Mouse (Mus musculus) liver, embryonic 14.5 days (tissue): ENCODE measurements around the gene Fiz1.

Source experiments
- CTCF ChIP-seq: IDR thresholded peaks from 2 replicates; pipeline ENCODE4 v1.5.1; 2016; ENCODE audit warnings: antibody characterized with exemption, low read depth, control low read depth
- EP300 ChIP-seq: IDR thresholded peaks from 2 replicates; pipeline ENCODE4 v1.6.1; 2016; ENCODE audit warnings: antibody characterized with exemption, low read depth

DNA sequence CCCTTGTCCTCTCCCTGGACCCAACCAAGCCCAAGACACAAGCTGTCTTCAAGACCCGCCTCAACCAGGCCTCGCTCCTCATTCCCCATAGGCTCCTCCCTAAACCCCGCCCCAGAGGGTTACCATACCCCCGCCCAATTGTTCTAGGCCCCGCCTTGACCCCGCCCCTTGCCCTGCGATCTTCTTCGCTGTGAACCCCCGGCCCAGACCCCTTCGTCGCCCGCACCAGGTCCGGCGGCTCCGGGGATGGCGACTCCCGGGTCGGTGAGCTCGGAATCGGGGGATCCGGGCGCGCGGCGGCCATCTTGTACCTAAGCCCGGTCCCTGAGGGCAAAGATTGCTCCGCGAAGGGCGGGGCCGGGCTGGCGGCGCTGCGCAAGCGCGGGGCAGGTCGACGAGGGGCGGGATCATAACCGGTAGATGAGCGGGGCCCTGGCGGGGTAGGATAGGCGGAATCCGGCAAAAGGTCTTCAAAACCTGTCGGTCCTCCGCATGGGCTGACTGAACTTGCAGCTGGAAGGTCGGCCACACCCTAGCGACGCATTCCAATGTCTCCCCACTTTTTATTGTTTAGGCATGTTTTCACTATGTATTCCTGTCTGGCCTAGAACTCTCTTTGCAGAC, 23.7 kb upstream of the Fiz1 start, which contains the start of gene Zfp784:
- no peak for TF ChIP-seq CTCF
- no peak for TF ChIP-seq EP300
